Mouse (Mus musculus): ENCODE measurements around the gene Btbd35f17. TPM values are rescaled to one million over a fixed set of nuclear protein-coding genes. Genes with fewer than 3 reads are reported as not detected.
"Not testable (repeated sequence)": the region's sequence is repeated elsewhere in the genome, so short reads cannot be mapped to it uniquely, and the experiment has no call there.

Gene Btbd35f17
- not detected in 2 replicates for polyA plus RNA-seq (2016; fragmentation: Nextera tagmentation; extraction: Ambion mirVana)

DNA sequence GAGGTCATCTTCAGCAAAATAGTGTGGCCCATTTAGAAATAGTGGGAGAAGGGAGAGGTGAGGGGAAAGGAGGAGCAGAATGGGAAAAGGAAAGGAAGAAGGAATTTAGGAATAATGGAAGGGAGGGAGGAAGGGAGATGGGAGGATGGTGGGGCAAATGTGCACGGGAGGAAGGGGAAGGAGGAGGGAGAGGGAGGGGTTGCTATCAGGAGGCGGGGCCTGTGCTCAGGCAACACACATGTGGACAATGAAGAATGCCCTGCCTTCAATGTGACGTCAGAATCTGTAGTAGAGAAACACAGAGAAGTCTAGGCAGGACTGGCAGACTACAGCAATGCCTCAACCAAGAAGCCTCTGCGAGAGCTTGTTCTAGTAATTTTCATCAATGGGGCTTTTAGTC is at the start of gene Btbd35f17:
Btbd35f17 (plus strand) TSS at position 301 of the 400 bp plus-strand sequence.
- 76% methylated on average over 1 of the region's 4 CpGs for WGBS
- not testable (repeated sequence) for H3K4me1 ChIP-seq (replicated peaks); H3K27ac ChIP-seq (ENCODE audit: poor library complexity, severe bottlenecking); H3K4me2 ChIP-seq; H3K9me3 ChIP-seq (replicated peaks); H3K4me3 ChIP-seq; H3K36me3 ChIP-seq; ATAC-seq (ENCODE audit: insufficient number of reproducible peaks, low FRiP score); H3K27me3 ChIP-seq (replicated peaks); H3K9ac ChIP-seq

Other genes starting within 250 kb of the Btbd35f17 start
- not detected in 2 replicates for gene Btbd35f28, start 174.1 kb upstream of the Btbd35f17 start, polyA plus RNA-seq (2016; fragmentation: Nextera tagmentation; extraction: Ambion mirVana)
- gene Btbd35f20, start 79.4 kb upstream of the Btbd35f17 start, polyA plus RNA-seq (2016; fragmentation: Nextera tagmentation; extraction: Ambion mirVana) = not detected in 2 replicates

Measured in heart, embryonic 12.5 days (tissue).